Mouse (Mus musculus): ENCODE results near the gene Stip1. TPM values are rescaled to one million over a fixed set of nuclear protein-coding genes. Genes with fewer than 3 reads are reported as not detected.
"Not testable (repeated sequence)": the region's sequence is repeated elsewhere in the genome, so short reads cannot be mapped to it uniquely, and the experiment has no call there.

Stip1 gene
- polyA plus RNA-seq, 1 experiment from 2014 or later: 255 TPM

DNA sequence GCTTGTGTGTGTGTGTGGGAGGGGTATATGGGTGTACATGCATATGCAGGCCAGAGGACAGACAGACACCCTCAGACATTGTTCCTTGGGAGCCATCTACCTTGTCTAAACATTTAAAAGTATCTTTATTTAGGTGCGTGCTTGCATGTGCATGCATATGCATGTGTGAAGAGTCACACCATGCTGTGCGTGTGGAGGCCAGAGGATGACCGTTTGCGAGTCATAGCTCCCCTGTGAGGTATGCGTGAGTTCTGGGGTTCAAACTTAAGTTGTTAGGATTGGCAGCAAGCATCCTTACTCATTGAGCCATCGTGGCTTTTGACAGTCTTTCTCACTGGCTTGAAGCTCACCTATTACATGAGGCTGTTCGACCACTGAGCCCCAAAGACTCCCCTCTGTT lies 38.5 kb upstream of the Stip1 start:
- Histone ChIP-seq H3K9ac (no peak overlapping the region), H3K36me3 (ENCODE audit: insufficient read depth) (no peaks in the 10 kb centered on the region), H3K4me1 (ENCODE audit: insufficient read depth) (no peaks in the 10 kb centered on the region), H3K4me3 (ENCODE audit: low read depth, low read length) (no peak overlapping the region), H3K27me3 (ENCODE audit: insufficient read depth, low read length) (peaks cover 3% of the 10 kb centered on the region; the same call in 1 of the 2 replicates), H3K9me3 (ENCODE audit: low read depth, low read length) (no peaks in the 10 kb centered on the region), H3K27ac (ENCODE audit: low read depth) (no peak overlapping the region), H3K4me2 (no peak overlapping the region)
- TF ChIP-seq CTCF (IDR thresholded peaks at IDR 0.05; ENCODE audit: low read depth): no peak
- 82% methylated on average over 7 of the region's 7 CpGs for WGBS
- ATAC-seq (ENCODE audit: insufficient read depth) (no peak), DNase-seq (no peak)

GRCm38 (mm10) chr19:7077666-7078065 lies 37.9 kb upstream of the Stip1 start:
- 57% methylated on average over 9 of the region's 9 CpGs for WGBS
- H3K9ac ChIP-seq: no peak overlapping the region

DNA sequence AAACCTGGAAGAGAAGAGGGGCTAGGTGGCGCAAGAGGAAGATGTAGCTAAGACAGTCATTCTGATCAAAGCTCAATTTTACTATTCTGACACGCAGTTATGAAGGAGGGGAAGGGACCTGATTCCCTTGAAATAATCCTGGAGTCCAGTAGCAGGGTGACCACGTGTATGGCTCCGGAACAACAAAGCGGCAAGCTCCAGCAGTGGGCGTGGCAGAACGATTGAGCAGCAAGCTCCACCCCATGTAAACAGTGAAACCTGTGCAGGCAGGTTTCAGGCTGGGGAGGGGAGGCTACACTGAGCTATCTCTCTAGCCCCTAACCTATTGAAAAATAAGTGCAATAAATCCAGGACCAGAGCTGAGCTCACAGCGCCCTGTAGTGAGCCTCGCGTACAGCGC lies 35.6 kb upstream of the Stip1 start:
- H3K4me1 ChIP-seq (ENCODE audit: insufficient read depth); H3K36me3 ChIP-seq (ENCODE audit: insufficient read depth): not testable (repeated sequence)

More at GRCm38 (mm10) chr19:7077666-7078065, 37.9 kb upstream of the Stip1 start:
- no peak for ATAC-seq (ENCODE audit: insufficient read depth)
- H3K4me3 ChIP-seq (ENCODE audit: low read depth, low read length): no peak overlapping the region
- TF ChIP-seq CTCF (IDR thresholded peaks at IDR 0.05; ENCODE audit: low read depth): no peak
- no peak overlapping the region for H3K4me2 ChIP-seq
- H3K27ac ChIP-seq (ENCODE audit: low read depth): no peak overlapping the region
- H3K36me3 ChIP-seq (ENCODE audit: insufficient read depth): no peaks in the 10 kb centered on the region
- H3K9me3 ChIP-seq (ENCODE audit: low read depth, low read length): no peaks in the 10 kb centered on the region
- H3K27me3 ChIP-seq (ENCODE audit: insufficient read depth, low read length): no peaks in the 10 kb centered on the region
- DNase-seq: no peak
- no peaks in the 10 kb centered on the region for H3K4me1 ChIP-seq (ENCODE audit: insufficient read depth)

GRCm38 (mm10) chr19:7073997-7074781 lies 34.4 kb upstream of the Stip1 start:
- no peak for ATAC-seq (ENCODE audit: insufficient read depth)
- 47% methylated on average over 12 of the region's 12 CpGs for WGBS
- Histone ChIP-seq H3K4me1 (ENCODE audit: insufficient read depth) (peaks cover 13% of the 10 kb centered on the region), H3K27ac (ENCODE audit: low read depth) (no peak overlapping the region), H3K4me2 (no peak overlapping the region), H3K27me3 (ENCODE audit: insufficient read depth, low read length) (peaks cover 7% of the 10 kb centered on the region; the same call in 1 of the 2 replicates), H3K9me3 (ENCODE audit: low read depth, low read length) (no peaks in the 10 kb centered on the region), H3K9ac (no peak overlapping the region), H3K4me3 (ENCODE audit: low read depth, low read length) (no peak overlapping the region), H3K36me3 (ENCODE audit: insufficient read depth) (no peaks in the 10 kb centered on the region)
- TF ChIP-seq CTCF (IDR thresholded peaks at IDR 0.05; ENCODE audit: low read depth): no peak
- no peak for DNase-seq

More for the DNA sequence above, 35.6 kb upstream of the Stip1 start:
- WGBS: 72% methylated on average over 11 of the region's 11 CpGs
- H3K9ac ChIP-seq; DNase-seq; H3K4me3 ChIP-seq (ENCODE audit: low read depth, low read length); ATAC-seq (ENCODE audit: insufficient read depth); H3K27me3 ChIP-seq (ENCODE audit: insufficient read depth, low read length); H3K27ac ChIP-seq (ENCODE audit: low read depth); H3K9me3 ChIP-seq (ENCODE audit: low read depth, low read length); H3K4me2 ChIP-seq: not testable (repeated sequence)

DNA sequence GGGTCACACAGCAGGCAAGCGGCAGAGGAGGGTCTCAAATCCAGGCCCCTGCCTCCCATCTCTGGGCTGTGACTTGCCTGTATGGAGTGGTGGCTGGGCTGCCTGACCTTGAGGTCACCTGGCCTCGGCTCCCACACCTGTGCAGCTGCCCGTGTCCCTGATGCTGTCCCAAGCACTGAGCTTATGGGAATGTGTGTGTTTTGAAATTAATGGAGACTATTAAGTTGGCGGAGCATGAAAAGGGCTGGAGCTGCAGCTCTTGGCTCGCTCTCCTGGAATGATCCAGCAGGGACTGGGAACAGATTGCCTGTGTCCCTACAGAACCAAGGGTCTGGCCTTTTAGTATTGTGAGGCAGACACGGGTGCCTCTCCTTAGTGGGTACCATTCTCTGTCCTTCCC lies 32.5 kb upstream of the Stip1 start:
- ATAC-seq (ENCODE audit: insufficient read depth): no peak
- TF ChIP-seq CTCF (IDR thresholded peaks at IDR 0.05; ENCODE audit: low read depth): no peak
- DNase-seq: peak; percentile 33
- Histone ChIP-seq H3K27me3 (ENCODE audit: insufficient read depth, low read length) (peaks cover 14% of the 10 kb centered on the region), H3K9me3 (ENCODE audit: low read depth, low read length) (no peaks in the 10 kb centered on the region), H3K36me3 (ENCODE audit: insufficient read depth) (no peaks in the 10 kb centered on the region), H3K9ac (no peak overlapping the region), H3K4me3 (ENCODE audit: low read depth, low read length) (no peak overlapping the region), H3K27ac (ENCODE audit: low read depth) (no peak overlapping the region), H3K4me1 (ENCODE audit: insufficient read depth) (peaks cover 15% of the 10 kb centered on the region), H3K4me2 (no peak overlapping the region)
- WGBS: 51% methylated on average over 6 of the region's 6 CpGs

GRCm38 (mm10) chr19:7070775-7071174 lies 31.0 kb upstream of the Stip1 start:
- 7% methylated on average over 4 of the region's 4 CpGs for WGBS
- H3K4me1 ChIP-seq (ENCODE audit: insufficient read depth): peaks cover 24% of the 10 kb centered on the region

More at GRCm38 (mm10) chr19:7070775-7071174, 31.0 kb upstream of the Stip1 start:
- no peaks in the 10 kb centered on the region for H3K36me3 ChIP-seq (ENCODE audit: insufficient read depth)
- no peak overlapping the region for H3K9ac ChIP-seq
- H3K27me3 ChIP-seq (ENCODE audit: insufficient read depth, low read length): peaks cover 16% of the 10 kb centered on the region
- no peaks in the 10 kb centered on the region for H3K9me3 ChIP-seq (ENCODE audit: low read depth, low read length)
- peak; percentile 22; the same call in 1 of the 2 replicates for ATAC-seq (ENCODE audit: insufficient read depth)
- peak overlapping the region; percentile 70; the same call in 1 of the 2 replicates for H3K27ac ChIP-seq (ENCODE audit: low read depth)
- DNase-seq: peak; percentile 44
- H3K4me2 ChIP-seq: peak overlapping the region; percentile 51
- no peak for TF ChIP-seq CTCF (IDR thresholded peaks at IDR 0.05; ENCODE audit: low read depth)
- H3K4me3 ChIP-seq (ENCODE audit: low read depth, low read length): no peak overlapping the region
